Mouse (Mus musculus): Measurements from ENCODE around the gene Car15. TPM values are rescaled to one million over a fixed set of nuclear protein-coding genes. Genes with fewer than 3 reads are reported as not detected.
A peak's percentile ranks its signal among the peaks of the same experiment; 100 is the strongest.

Gene Car15
- polyA plus RNA-seq, 1 experiment = 23.5 TPM

DNA sequence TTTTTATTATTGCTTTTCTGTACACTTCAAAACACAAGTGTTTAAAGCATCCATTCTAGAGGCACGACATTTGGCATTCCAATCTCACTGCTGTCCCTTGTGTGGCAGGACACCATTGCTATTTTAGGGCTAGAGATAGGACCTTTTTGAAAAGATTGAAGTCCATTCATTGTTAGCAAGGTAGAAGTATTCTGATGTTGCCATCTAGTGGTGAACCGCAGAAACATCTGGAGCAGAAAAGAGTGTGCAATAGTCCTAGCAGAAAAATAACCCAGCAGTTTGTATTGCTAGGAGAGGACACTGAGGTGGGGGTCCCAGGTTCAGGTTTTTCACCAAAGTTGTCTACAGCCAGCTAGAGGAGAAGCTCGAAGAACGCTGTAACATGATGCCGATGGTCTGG is 26.0 kb downstream of the Car15 start:
- 3% methylated on average over 5 of the region's 5 CpGs for WGBS
- no peak for TF ChIP-seq POLR2A (IDR thresholded peaks at IDR 0.05; ENCODE audit: borderline replicate concordance, control insufficient read depth, low read depth, low read length)
- TF ChIP-seq CTCF (IDR thresholded peaks at IDR 0.05; ENCODE audit: control insufficient read depth, insufficient read depth, low read length) = no peak
- Histone ChIP-seq H3K4me3 (replicated peaks; ENCODE audit: control insufficient read depth, low read depth, low read length) (no peak overlapping the region), H3K4me1 (ENCODE audit: control insufficient read depth, insufficient read depth, low read length) (no peaks in the 10 kb centered on the region), H3K27ac (ENCODE audit: control insufficient read depth, insufficient read depth, low read depth, low read length, poor library complexity) (no peak overlapping the region)

DNA sequence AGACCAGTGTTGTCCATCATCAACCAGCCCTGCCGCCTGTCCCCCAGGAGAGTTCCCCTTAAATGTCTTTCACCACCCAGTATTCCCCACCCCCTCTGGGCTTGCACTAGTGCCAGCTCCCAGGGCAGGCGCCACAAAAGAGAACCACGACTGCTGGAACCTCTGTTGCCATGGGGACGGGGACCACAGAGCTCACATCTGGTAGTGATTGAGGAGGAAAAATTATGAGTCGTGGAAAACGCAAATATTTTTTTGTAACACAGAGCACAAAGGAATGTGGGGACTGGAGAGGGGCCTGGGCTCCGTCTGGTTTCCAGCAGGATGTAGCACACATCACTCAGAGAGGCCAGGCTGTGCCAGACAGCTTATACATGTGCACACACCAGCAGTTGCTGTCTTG is 28.5 kb downstream of the Car15 start:
- 14% methylated on average over 7 of the region's 7 CpGs for WGBS
- H3K4me1 ChIP-seq (ENCODE audit: control insufficient read depth, insufficient read depth, low read length) = no peaks in the 10 kb centered on the region; the same call in 1 of the 2 replicates
- no peak overlapping the region for H3K4me3 ChIP-seq (replicated peaks; ENCODE audit: control insufficient read depth, low read depth, low read length)
- TF ChIP-seq POLR2A (IDR thresholded peaks at IDR 0.05; ENCODE audit: borderline replicate concordance, control insufficient read depth, low read depth, low read length) (no peak), CTCF (IDR thresholded peaks at IDR 0.05; ENCODE audit: control insufficient read depth, insufficient read depth, low read length) (no peak)
- H3K27ac ChIP-seq (ENCODE audit: control insufficient read depth, insufficient read depth, low read depth, low read length, poor library complexity) = no peak overlapping the region

DNA sequence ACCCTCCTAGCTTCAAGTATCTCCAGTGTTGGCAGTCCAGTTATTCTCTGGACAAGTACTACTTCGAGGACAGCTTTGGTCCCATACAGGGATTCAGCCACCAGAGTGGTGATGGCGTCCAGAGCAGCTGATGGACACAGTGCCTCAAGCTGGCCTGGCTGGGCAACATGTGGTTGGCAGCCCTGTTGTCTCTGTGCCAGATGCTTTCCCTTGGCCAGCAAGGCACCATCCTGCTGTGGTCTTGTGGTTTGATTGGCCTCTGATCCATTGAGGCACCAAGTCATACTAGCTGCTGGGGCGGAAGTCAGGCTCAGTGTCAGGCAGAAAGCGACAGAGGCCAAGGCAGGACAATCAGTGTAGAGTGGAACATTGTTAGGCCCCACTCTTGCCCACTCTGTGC is 29.0 kb downstream of the Car15 start:
- Histone ChIP-seq H3K27ac (ENCODE audit: control insufficient read depth, insufficient read depth, low read depth, low read length, poor library complexity) (no peak overlapping the region), H3K4me3 (replicated peaks; ENCODE audit: control insufficient read depth, low read depth, low read length) (no peak overlapping the region), H3K4me1 (ENCODE audit: control insufficient read depth, insufficient read depth, low read length) (no peaks in the 10 kb centered on the region; the same call in 1 of the 2 replicates)
- WGBS = 62% methylated on average over 4 of the region's 4 CpGs
- TF ChIP-seq CTCF (IDR thresholded peaks at IDR 0.05; ENCODE audit: control insufficient read depth, insufficient read depth, low read length) = no peak
- TF ChIP-seq POLR2A (IDR thresholded peaks at IDR 0.05; ENCODE audit: borderline replicate concordance, control insufficient read depth, low read depth, low read length) = no peak

DNA sequence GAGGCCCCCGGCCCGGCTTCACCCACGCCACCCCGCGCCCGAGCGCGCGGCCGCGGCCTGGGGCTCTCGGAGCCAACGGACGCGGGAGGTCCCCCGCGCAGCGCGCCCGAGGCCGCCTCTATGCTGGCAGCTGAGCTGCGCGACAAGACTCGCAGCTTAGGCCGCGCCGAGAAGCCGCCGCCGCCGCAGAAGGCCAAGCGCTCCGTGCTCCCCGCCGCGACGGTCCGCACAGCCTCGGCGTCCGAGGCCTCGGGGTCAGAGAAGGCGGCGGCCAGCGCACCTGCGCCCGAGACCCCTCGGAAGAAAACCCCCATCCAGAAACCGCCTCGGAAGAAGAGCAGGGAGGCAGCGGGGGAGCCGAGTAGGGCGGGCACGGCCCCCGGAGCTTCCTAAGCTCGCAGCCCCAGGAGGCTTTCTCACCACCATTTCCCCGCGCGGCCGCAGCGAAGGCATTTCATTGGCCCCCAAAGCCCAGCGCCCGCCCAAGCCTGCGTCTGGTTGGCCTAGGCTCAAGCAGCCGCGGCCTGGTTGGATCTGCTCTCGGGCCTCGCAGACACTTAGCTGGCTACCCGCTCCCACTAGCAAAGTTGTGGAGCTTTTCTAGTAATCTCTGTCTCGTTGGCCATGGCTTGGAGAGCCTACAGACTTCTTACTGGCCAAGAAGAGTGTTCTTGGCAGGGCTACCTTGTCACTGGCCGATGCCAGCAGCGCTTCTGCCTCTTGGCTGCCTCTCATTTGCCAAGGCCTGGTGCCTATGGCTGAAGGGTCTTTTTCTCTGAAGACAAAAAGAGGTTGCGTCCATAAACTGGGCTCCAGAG is 30.8 kb downstream of the Car15 start:
- Histone ChIP-seq H3K4me3 (replicated peaks; ENCODE audit: control insufficient read depth, low read depth, low read length) (peak overlapping the region; percentile 35), H3K27ac (ENCODE audit: control insufficient read depth, insufficient read depth, low read depth, low read length, poor library complexity) (peak overlapping the region; percentile 17; the same call in 1 of the 2 replicates), H3K4me1 (ENCODE audit: control insufficient read depth, insufficient read depth, low read length) (no peaks in the 10 kb centered on the region; the same call in 1 of the 2 replicates)
- TF ChIP-seq POLR2A (IDR thresholded peaks at IDR 0.05; ENCODE audit: borderline replicate concordance, control insufficient read depth, low read depth, low read length) (no peak), CTCF (IDR thresholded peaks at IDR 0.05; ENCODE audit: control insufficient read depth, insufficient read depth, low read length) (no peak)
- WGBS = 4% methylated on average over 73 of the region's 73 CpGs

DNA sequence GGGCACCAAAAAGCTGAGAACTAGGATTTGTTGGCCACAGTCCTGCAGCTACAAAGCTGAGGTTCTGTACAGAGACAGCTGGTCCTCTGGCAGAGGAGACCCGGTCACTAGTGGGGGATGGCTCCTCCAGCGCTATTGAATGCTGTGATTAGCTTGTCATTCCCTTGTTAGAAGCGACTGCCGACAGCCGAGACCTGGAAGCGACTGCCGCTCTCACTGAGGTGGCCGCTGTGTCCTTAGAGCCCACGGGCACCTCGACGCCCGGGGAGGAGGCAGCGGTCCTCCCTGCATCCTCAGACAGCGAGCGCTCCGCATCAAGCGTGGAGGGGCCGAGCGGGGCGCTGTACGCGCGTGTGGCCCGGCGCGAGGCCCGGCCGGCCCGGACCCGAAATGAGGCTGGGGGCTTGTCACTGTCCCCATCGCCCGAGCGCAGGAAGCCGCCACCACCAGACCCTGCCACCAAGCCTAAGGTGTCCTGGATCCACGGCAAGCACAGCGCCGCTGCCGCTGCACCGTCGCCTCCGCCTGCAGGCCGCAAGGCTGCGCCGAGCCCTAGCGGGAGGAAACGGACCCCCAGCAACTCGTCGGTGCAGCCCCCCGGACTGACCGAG is 31.5 kb downstream of the Car15 start:
- TF ChIP-seq CTCF (IDR thresholded peaks at IDR 0.05; ENCODE audit: control insufficient read depth, insufficient read depth, low read length) = no peak
- no peak overlapping the region for H3K4me3 ChIP-seq (replicated peaks; ENCODE audit: control insufficient read depth, low read depth, low read length)
- 5% methylated on average over 50 of the region's 50 CpGs for WGBS

DNA sequence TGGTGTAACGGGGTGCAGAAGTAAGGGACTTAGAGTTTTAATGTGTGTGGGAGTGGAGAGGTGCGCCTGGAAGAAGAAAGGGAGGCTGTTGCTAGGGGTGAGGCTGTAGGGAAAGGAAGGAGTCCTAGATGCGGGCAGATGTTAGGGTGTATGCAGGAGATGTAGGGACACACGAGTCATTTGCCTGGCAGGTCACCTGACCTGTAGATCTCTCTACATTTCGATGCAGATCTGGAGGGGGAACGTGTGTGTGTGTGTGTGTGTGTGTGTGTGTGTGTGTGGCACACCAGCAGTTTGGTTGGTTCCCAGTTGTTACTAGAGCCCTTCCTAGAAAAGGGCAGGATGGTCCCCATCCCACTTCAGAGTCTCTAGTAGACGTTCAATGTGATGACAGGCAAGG is 33.2 kb downstream of the Car15 start:
- Histone ChIP-seq H3K4me1 (ENCODE audit: control insufficient read depth, insufficient read depth, low read length) (no peaks in the 10 kb centered on the region; the same call in 1 of the 2 replicates), H3K27ac (ENCODE audit: control insufficient read depth, insufficient read depth, low read depth, low read length, poor library complexity) (no peak overlapping the region), H3K4me3 (replicated peaks; ENCODE audit: control insufficient read depth, low read depth, low read length) (no peak overlapping the region)
- WGBS = 12% methylated on average over 7 of the region's 7 CpGs
- TF ChIP-seq CTCF (IDR thresholded peaks at IDR 0.05; ENCODE audit: control insufficient read depth, insufficient read depth, low read length) (no peak), POLR2A (IDR thresholded peaks at IDR 0.05; ENCODE audit: borderline replicate concordance, control insufficient read depth, low read depth, low read length) (no peak)

More for the DNA sequence above, 31.5 kb downstream of the Car15 start:
- Histone ChIP-seq H3K27ac (ENCODE audit: control insufficient read depth, insufficient read depth, low read depth, low read length, poor library complexity) (peak overlapping the region; percentile 17; the same call in 1 of the 2 replicates), H3K4me1 (ENCODE audit: control insufficient read depth, insufficient read depth, low read length) (no peaks in the 10 kb centered on the region; the same call in 1 of the 2 replicates)

DNA sequence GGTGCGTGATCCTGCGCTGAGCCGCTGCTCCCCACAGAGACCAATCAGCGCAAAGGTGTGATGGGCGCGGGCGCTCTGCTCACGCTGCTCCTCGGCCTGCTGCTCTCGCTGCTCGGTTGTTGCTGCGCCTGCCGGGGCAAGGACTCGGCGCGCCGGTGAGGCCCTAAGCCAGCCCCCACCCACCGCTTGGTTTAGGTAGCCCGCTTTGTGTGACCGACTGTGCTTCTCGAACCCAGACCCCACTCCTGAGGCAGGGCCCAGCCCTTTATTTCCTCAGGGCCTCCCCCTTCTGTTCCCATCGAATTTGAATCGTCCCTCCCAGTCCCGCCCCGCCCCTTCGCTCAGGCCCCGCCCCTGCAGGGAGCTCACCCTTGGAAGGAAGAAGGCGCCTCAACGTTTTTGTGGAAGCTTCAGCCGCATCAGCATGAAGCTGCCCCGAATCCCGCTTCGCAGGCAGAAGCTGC is 33.7 kb downstream of the Car15 start:
- H3K4me1 ChIP-seq (ENCODE audit: control insufficient read depth, insufficient read depth, low read length) = no peaks in the 10 kb centered on the region; the same call in 1 of the 2 replicates
- TF ChIP-seq CTCF (IDR thresholded peaks at IDR 0.05; ENCODE audit: control insufficient read depth, insufficient read depth, low read length) (no peak), POLR2A (IDR thresholded peaks at IDR 0.05; ENCODE audit: borderline replicate concordance, control insufficient read depth, low read depth, low read length) (no peak)
- H3K4me3 ChIP-seq (replicated peaks; ENCODE audit: control insufficient read depth, low read depth, low read length) = no peak overlapping the region
- no peak overlapping the region for H3K27ac ChIP-seq (ENCODE audit: control insufficient read depth, insufficient read depth, low read depth, low read length, poor library complexity)
- WGBS = 2% methylated on average over 33 of the region's 33 CpGs

DNA sequence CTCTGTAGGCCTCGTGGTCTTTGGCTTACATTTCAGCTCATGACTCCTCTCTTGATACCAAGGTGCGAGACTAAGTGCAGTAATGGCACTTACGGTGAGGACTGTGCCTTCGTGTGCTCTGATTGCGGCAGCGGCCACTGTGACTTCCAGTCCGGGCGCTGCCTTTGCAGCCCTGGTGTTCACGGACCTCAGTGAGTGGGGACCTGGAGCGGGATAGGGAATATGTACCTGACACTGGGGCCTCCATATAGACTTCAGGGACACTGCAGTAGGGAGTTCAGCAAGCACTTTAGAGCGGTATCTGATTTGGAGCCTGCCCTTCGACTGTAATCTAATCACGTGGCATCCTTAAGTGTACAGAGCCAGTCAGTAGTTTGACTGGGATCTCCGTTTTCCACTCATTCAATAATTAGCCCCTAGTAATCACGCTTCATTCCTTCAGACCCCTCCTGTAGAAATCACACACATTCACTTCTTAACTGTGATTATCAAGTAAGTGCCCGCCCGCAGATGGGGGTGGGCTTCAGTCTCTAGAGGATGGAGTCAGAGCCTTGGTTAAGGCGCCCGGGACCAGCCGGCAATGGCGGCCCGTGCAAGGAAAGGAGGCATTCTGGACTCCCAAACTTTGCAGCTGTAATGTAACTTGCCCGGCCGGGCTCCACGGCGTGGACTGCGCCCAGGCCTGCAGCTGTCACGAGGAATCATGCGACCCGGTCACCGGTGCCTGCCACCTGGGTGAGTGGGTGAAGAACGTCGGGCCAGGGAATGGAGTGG is 34.3 kb downstream of the Car15 start:
- Histone ChIP-seq H3K4me3 (replicated peaks; ENCODE audit: control insufficient read depth, low read depth, low read length) (no peak overlapping the region), H3K4me1 (ENCODE audit: control insufficient read depth, insufficient read depth, low read length) (no peaks in the 10 kb centered on the region; the same call in 1 of the 2 replicates), H3K27ac (ENCODE audit: control insufficient read depth, insufficient read depth, low read depth, low read length, poor library complexity) (no peak overlapping the region)
- TF ChIP-seq POLR2A (IDR thresholded peaks at IDR 0.05; ENCODE audit: borderline replicate concordance, control insufficient read depth, low read depth, low read length) (no peak), CTCF (IDR thresholded peaks at IDR 0.05; ENCODE audit: control insufficient read depth, insufficient read depth, low read length) (no peak)
- 11% methylated on average over 33 of the region's 33 CpGs for WGBS

Data from bone marrow, adult 2 months (tissue).